13 mouse cellular contexts compared by ENCODE assay signal in the genomic region with DNA sequence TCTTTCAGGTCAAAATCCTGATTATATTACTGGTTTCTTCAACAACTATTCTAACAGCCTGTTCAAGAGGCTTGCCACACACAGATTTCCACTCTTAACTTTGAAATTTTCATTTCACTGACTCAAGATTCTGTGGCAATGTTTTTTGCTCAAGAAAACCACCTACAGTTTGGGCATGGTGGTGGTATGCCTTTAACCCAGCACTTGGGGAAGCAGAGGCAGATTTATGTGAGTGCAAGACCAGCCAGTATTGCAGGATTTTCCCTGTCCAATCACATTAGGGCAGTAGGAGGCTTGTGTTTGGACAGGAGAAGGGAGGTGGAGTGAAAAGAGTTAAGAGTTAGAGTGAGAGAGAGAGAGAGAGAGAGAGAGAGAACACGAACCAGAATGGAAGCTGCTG.
"Had no signal": no experiment of that assay in that cellular context is flagged by ENCODE, and none has a peak within 500 bp of the region (broad histone marks: within the 10 kb centered on the region; RNA-seq: fewer than 3 reads in every experiment).

No protein-coding gene starts in this region.

- ATAC-seq: liver, postnatal 0 days; lung, postnatal 0 days; midbrain, embryonic 16.5 days had no signal

- DNase-seq: liver, postnatal 0 days; lung, adult 2 months; lung, postnatal 14 days; lung, postnatal 4 days; right cerebral cortex, adult 18-20 months; right cerebral cortex, postnatal 25 days; right cerebral cortex, postnatal 4 days; spleen, adult 18-20 months; thymus, adult 18-20 months; thymus, postnatal 14 days; thymus, postnatal 4 days had no signal
